Comparison of ENCODE assay signal across 18 mouse cellular contexts in genomic region chr1:131075098-131075791, GRCm38 (mm10). TPM values are rescaled to one million over a fixed set of nuclear protein-coding genes. Genes with fewer than 3 reads are reported as not detected.
DNase-seq lines count a peak whose midpoint lies in the region; ATAC-seq and TF ChIP-seq lines count a peak whose summit lies in the region.
"Had no signal": no experiment of that assay in that cellular context is flagged by ENCODE, and none has a peak within 500 bp of the region (broad histone marks: within the 10 kb centered on the region; RNA-seq: fewer than 3 reads in every experiment).

No protein-coding gene starts in this region.

- TF ChIP-seq CTCF in heart, adult 2 months (IDR thresholded peaks at IDR 0.05), result no peak

- H3K27me3 ChIP-seq in heart, embryonic 14.5 days (ENCODE audit: control insufficient read depth, insufficient read depth, low read length), result no peaks in the 10 kb centered on the region
- H3K27me3 ChIP-seq in heart, adult 2 months (ENCODE audit: control insufficient read depth, insufficient read depth, low read length), result no peaks in the 10 kb centered on the region
- no peaks in the 10 kb centered on the region for H3K27me3 ChIP-seq in midbrain, embryonic 10.5 days (ENCODE audit: low read depth, poor library complexity, severe bottlenecking)
- H3K27me3 ChIP-seq in midbrain, embryonic 11.5 days (ENCODE audit: control insufficient read depth, insufficient read depth, low read length), result no peaks in the 10 kb centered on the region
- H3K27me3 ChIP-seq in liver, embryonic 11.5 days (replicated peaks; ENCODE audit: control insufficient read depth, insufficient read depth, low read length), result no peaks in the 10 kb centered on the region
- no peaks in the 10 kb centered on the region for H3K27me3 ChIP-seq in neural tube, embryonic 15.5 days (replicated peaks)
- H3K27me3 ChIP-seq: embryonic facial prominence, embryonic 15.5 days; limb, embryonic 15.5 days; stomach, embryonic 15.5 days had no signal

- no peaks in the 10 kb centered on the region for H3K36me3 ChIP-seq in heart, embryonic 14.5 days (ENCODE audit: control insufficient read depth, insufficient read depth, low read length)
- H3K36me3 ChIP-seq in heart, adult 2 months (ENCODE audit: control insufficient read depth, insufficient read depth, low read length), result peaks cover 13% of the 10 kb centered on the region
- peaks cover 3% of the 10 kb centered on the region; the same call in 1 of the 2 replicates for H3K36me3 ChIP-seq in midbrain, embryonic 10.5 days
- no peaks in the 10 kb centered on the region; the same call in 1 of the 2 replicates for H3K36me3 ChIP-seq in midbrain, embryonic 11.5 days (ENCODE audit: control insufficient read depth, insufficient read depth, low read length)
- no peaks in the 10 kb centered on the region for H3K36me3 ChIP-seq in liver, embryonic 11.5 days (ENCODE audit: control insufficient read depth, insufficient read depth, low read length)
- no peaks in the 10 kb centered on the region for H3K36me3 ChIP-seq in neural tube, embryonic 15.5 days
- H3K36me3 ChIP-seq: embryonic facial prominence, embryonic 15.5 days; limb, embryonic 15.5 days; stomach, embryonic 15.5 days had no signal

- peak overlapping the region in 1 of 2 experiments; percentile 27; a peak in 2 of 4 replicates for H3K27ac ChIP-seq in heart, embryonic 14.5 days (replicated peaks in 1 of 2; ENCODE audit: control insufficient read depth in 1 of 2, insufficient read depth in 1 of 2, low read depth in 2 of 2, low read length in 2 of 2)
- H3K27ac ChIP-seq in heart, adult 2 months, result no peak overlapping the region
- peak overlapping the region; percentile 94 for H3K27ac ChIP-seq in midbrain, embryonic 10.5 days (replicated peaks)
- H3K27ac ChIP-seq in midbrain, embryonic 11.5 days (ENCODE audit: low read depth, low read length), result no peak overlapping the region
- H3K27ac ChIP-seq in liver, embryonic 11.5 days (ENCODE audit: low read depth, low read length), result peak overlapping the region; percentile 22
- H3K27ac ChIP-seq in neural tube, embryonic 15.5 days (replicated peaks), result 0 out of 2 replicates have a peak overlapping the region, but pooled peaks have one; percentile 37
- H3K27ac ChIP-seq: macrophage; stomach, embryonic 15.5 days had no signal

- no peak for DNase-seq in heart, adult 2 months
- no peak for DNase-seq in midbrain, embryonic 10.5 days (ENCODE audit: low spot score)
- DNase-seq in midbrain, embryonic 11.5 days (ENCODE audit: low spot score, missing footprints), result no peak
- no peak for DNase-seq in liver, embryonic 11.5 days (ENCODE audit: low spot score)
- DNase-seq in lung, postnatal 25 days (ENCODE audit: low spot score), result no peak
- DNase-seq in ovary, postnatal 10 days (ENCODE audit: low spot score), result no peak
- DNase-seq: kidney, adult 9 months had no signal

- TF ChIP-seq EP300 in heart, adult 2 months (IDR thresholded peaks at IDR 0.05; ENCODE audit: insufficient read depth, low read depth, low read length), result no peak

- peaks cover 54 to 92% of the 10 kb centered on the region in 2 experiments for H3K4me1 ChIP-seq in heart, embryonic 14.5 days (ENCODE audit: control insufficient read depth in 2 of 2, insufficient read depth in 2 of 2, low read length in 2 of 2)
- peaks cover 46% of the 10 kb centered on the region for H3K4me1 ChIP-seq in heart, adult 2 months (ENCODE audit: control insufficient read depth, insufficient read depth, low read length)
- peaks cover 77% of the 10 kb centered on the region for H3K4me1 ChIP-seq in midbrain, embryonic 10.5 days
- H3K4me1 ChIP-seq in midbrain, embryonic 11.5 days (ENCODE audit: control insufficient read depth, insufficient read depth, low read length), result peaks cover 42% of the 10 kb centered on the region
- H3K4me1 ChIP-seq in liver, embryonic 11.5 days (replicated peaks; ENCODE audit: control insufficient read depth, insufficient read depth, low read length), result peaks cover 53% of the 10 kb centered on the region
- peaks cover 45% of the 10 kb centered on the region for H3K4me1 ChIP-seq in neural tube, embryonic 15.5 days

- H3K9me3 ChIP-seq in heart, embryonic 14.5 days (ENCODE audit: control insufficient read depth, low read length), result no peaks in the 10 kb centered on the region
- no peaks in the 10 kb centered on the region; the same call in 1 of the 2 replicates for H3K9me3 ChIP-seq in midbrain, embryonic 10.5 days (replicated peaks)
- no peaks in the 10 kb centered on the region; the same call in 1 of the 2 replicates for H3K9me3 ChIP-seq in midbrain, embryonic 11.5 days (ENCODE audit: control insufficient read depth, low read length)
- no peaks in the 10 kb centered on the region for H3K9me3 ChIP-seq in liver, embryonic 11.5 days (ENCODE audit: control insufficient read depth, low read length)
- no peaks in the 10 kb centered on the region for H3K9me3 ChIP-seq in neural tube, embryonic 15.5 days (replicated peaks)
- H3K9me3 ChIP-seq: embryonic facial prominence, embryonic 15.5 days; limb, embryonic 15.5 days; stomach, embryonic 15.5 days had no signal

- TF ChIP-seq POLR2A in heart, adult 2 months (IDR thresholded peaks at IDR 0.05; ENCODE audit: insufficient read depth, low read depth, low read length), result no peak

- no peak overlapping the region for H3K4me3 ChIP-seq in heart, embryonic 14.5 days (ENCODE audit: control insufficient read depth in 1 of 2, insufficient read depth in 1 of 2, low read depth in 1 of 2, low read length in 2 of 2)
- H3K4me3 ChIP-seq in heart, adult 2 months, result no peak overlapping the region
- no peak overlapping the region for H3K4me3 ChIP-seq in midbrain, embryonic 10.5 days
- no peak overlapping the region for H3K4me3 ChIP-seq in midbrain, embryonic 11.5 days (ENCODE audit: low read depth, low read length)
- H3K4me3 ChIP-seq in liver, embryonic 11.5 days (ENCODE audit: low read depth, low read length), result no peak overlapping the region
- H3K4me3 ChIP-seq in neural tube, embryonic 15.5 days (replicated peaks), result no peak overlapping the region
- H3K4me3 ChIP-seq: embryonic facial prominence, embryonic 15.5 days; limb, embryonic 15.5 days; stomach, embryonic 15.5 days had no signal

- WGBS in heart, embryonic 14.5 days, result 76% methylated on average over 7 of the region's 7 CpGs
- WGBS in heart, adult 2 months, result 42% methylated on average over 7 of the region's 7 CpGs
- 92% methylated on average over 7 of the region's 7 CpGs for WGBS in midbrain, embryonic 10.5 days
- WGBS in midbrain, embryonic 11.5 days, result 92% methylated on average over 7 of the region's 7 CpGs
- 74% methylated on average over 7 of the region's 7 CpGs for WGBS in liver, embryonic 11.5 days
- WGBS in neural tube, embryonic 15.5 days, result 87% methylated on average over 7 of the region's 7 CpGs

- H3K79me2 ChIP-seq in heart, adult 2 months (replicated peaks; ENCODE audit: control insufficient read depth, insufficient read depth, low read length), result peaks cover 14% of the 10 kb centered on the region

- no peak overlapping the region for H3K9ac ChIP-seq in heart, embryonic 14.5 days (ENCODE audit: low read length)
- H3K9ac ChIP-seq in heart, adult 2 months (ENCODE audit: low read depth, low read length), result no peak overlapping the region
- no peak overlapping the region for H3K9ac ChIP-seq in midbrain, embryonic 11.5 days (ENCODE audit: low read length)
- H3K9ac ChIP-seq in liver, embryonic 11.5 days (ENCODE audit: low read depth, low read length), result no peak overlapping the region
- no peak overlapping the region for H3K9ac ChIP-seq in neural tube, embryonic 15.5 days (replicated peaks)
- H3K9ac ChIP-seq: embryonic facial prominence, embryonic 15.5 days; limb, embryonic 15.5 days; stomach, embryonic 15.5 days had no signal

- intact Hi-C loops in heart, adult 2 months (cut with DNase I), result no loop called here

- no peak for ATAC-seq in heart, embryonic 14.5 days (ENCODE audit: insufficient number of reproducible peaks, insufficient read depth, low FRiP score, low read depth)
- ATAC-seq in midbrain, embryonic 11.5 days (ENCODE audit: low FRiP score), result no peak
- ATAC-seq in liver, embryonic 11.5 days (replicated peaks; ENCODE audit: low FRiP score), result 0 out of 2 replicates have a peak, but pooled peaks have one; percentile 22
- ATAC-seq in neural tube, embryonic 15.5 days (ENCODE audit: low FRiP score), result no peak

- H3K4me2 ChIP-seq in heart, embryonic 14.5 days (ENCODE audit: low read length), result peak overlapping the region; percentile 34; the same call in 1 of the 2 replicates
- no peak overlapping the region for H3K4me2 ChIP-seq in midbrain, embryonic 11.5 days
- H3K4me2 ChIP-seq in liver, embryonic 11.5 days, result no peak overlapping the region; the same call in 1 of the 2 replicates
- no peak overlapping the region for H3K4me2 ChIP-seq in neural tube, embryonic 15.5 days
- H3K4me2 ChIP-seq: embryonic facial prominence, embryonic 15.5 days; limb, embryonic 15.5 days; stomach, embryonic 15.5 days had no signal

RNA-seq across cellular contexts. Expression of gene Mapkapk2, which starts 22.4 kb away (rescaled TPM):
- polyA plus RNA-seq in heart, embryonic 14.5 days (2014; fragmentation: Nextera tagmentation; extraction: Ambion mirVana), result 59.9 and 96.1 TPM in 2 replicates
- 100 to 1,000 TPM; 283 to 363 TPM for total RNA-seq in heart, adult 2 months (2021)
- 196 and 305 TPM in 2 replicates for polyA plus RNA-seq in heart, adult 2 months (2012; rRNA removed)
- polyA plus RNA-seq in midbrain, embryonic 10.5 days (2016; fragmentation: Nextera tagmentation; extraction: Ambion mirVana), result 50.9 and 55.7 TPM in 2 replicates
- 49.8 and 56.0 TPM in 2 replicates for polyA plus RNA-seq in midbrain, embryonic 11.5 days (2014; fragmentation: Nextera tagmentation; extraction: Ambion mirVana)
- 26.9 and 30.1 TPM in 2 replicates for polyA plus RNA-seq in liver, embryonic 11.5 days (2014; fragmentation: Nextera tagmentation; extraction: Ambion mirVana)
- 15.0 and 19.9 TPM in 2 replicates for polyA plus RNA-seq in neural tube, embryonic 15.5 days (2015; fragmentation: Nextera tagmentation; extraction: Ambion mirVana)

RNA-seq across cellular contexts. Expression of gene Il10, which starts 55.6 kb away (rescaled TPM):
- not detected in 2 replicates for polyA plus RNA-seq in heart, embryonic 14.5 days (2014; fragmentation: Nextera tagmentation; extraction: Ambion mirVana)
- total RNA-seq in heart, adult 2 months (2021), result not detected
- not detected in 2 replicates for polyA plus RNA-seq in heart, adult 2 months (2012; rRNA removed)
- not detected in 2 replicates for polyA plus RNA-seq in midbrain, embryonic 10.5 days (2016; fragmentation: Nextera tagmentation; extraction: Ambion mirVana)
- polyA plus RNA-seq in midbrain, embryonic 11.5 days (2014; fragmentation: Nextera tagmentation; extraction: Ambion mirVana), result not detected in 2 replicates
- not detected in 2 replicates for polyA plus RNA-seq in liver, embryonic 11.5 days (2014; fragmentation: Nextera tagmentation; extraction: Ambion mirVana)
- 0.18 TPM in 1 of 2 replicates, not detected in the other for polyA plus RNA-seq in neural tube, embryonic 15.5 days (2015; fragmentation: Nextera tagmentation; extraction: Ambion mirVana)
- total RNA-seq: adrenal gland, postnatal 4 days; common myeloid progenitor, adult 5-6 weeks; heart, adult 8-10 months; layer of hippocampus, adult 18-20 months; left cerebral cortex, postnatal 10 days had no signal
- polyA plus RNA-seq: embryonic facial prominence, embryonic 15.5 days; limb, embryonic 15.5 days; stomach, embryonic 15.5 days had no signal

Comparison
In these comparisons a context has a peak if more than half of its experiments do, and no peak if none do; other contexts are left out.
1. H3K27ac ChIP-seq: peak in midbrain, embryonic 10.5 days (single experiment), liver, embryonic 11.5 days (single experiment) and neural tube, embryonic 15.5 days (single experiment); none in heart, adult 2 months (single experiment) and midbrain, embryonic 11.5 days (single experiment).